Mouse (Mus musculus) spleen, adult 2 months (tissue): Measurements from ENCODE around the gene Cyb561. TPM values are rescaled to one million over a fixed set of nuclear protein-coding genes. Genes with fewer than 3 reads are reported as not detected.

ENCODE experiments used
- DNase-seq, 2 experiments: peaks; one replicate each; pipeline versions ENCODE4 v3.0.0 to v3.0.0-alpha.2; 2012 to 2021; ENCODE audit warnings: low spot score in 2 of 2, low read depth in 1 of 2
- H3K27ac ChIP-seq: fragments of 200-500 bp; 2 replicates; pipeline ENCODE4 v1.5.1; 2012; ENCODE audit warnings: low read length, inconsistent platforms; ENCODE audit not compliant: insufficient read depth
- H3K27me3 ChIP-seq: fragments of 200-500 bp; 2 replicates; pipeline ENCODE4 v1.6.1; 2012; ENCODE audit warnings: mild to moderate bottlenecking, moderate library complexity, low read length, inconsistent platforms; ENCODE audit not compliant: control insufficient read depth, insufficient read depth
- H3K36me3 ChIP-seq: fragments of 200-500 bp; 2 replicates; pipeline ENCODE4 v1.6.1; 2012; ENCODE audit warnings: mild to moderate bottlenecking, low read length, inconsistent platforms; ENCODE audit not compliant: control insufficient read depth, insufficient read depth
- H3K4me1 ChIP-seq: fragments of 200-500 bp; 2 replicates; pipeline ENCODE4 v1.6.1; 2011; ENCODE audit warnings: inconsistent platforms; ENCODE audit not compliant: control insufficient read depth, insufficient read depth, insufficient read length
- H3K4me3 ChIP-seq: fragments of 200-500 bp; 2 replicates; pipeline ENCODE4 v1.5.1; 2011; ENCODE audit warnings: mild to moderate bottlenecking, inconsistent platforms; ENCODE audit not compliant: insufficient read depth, insufficient read length; ENCODE audit errors: extremely low read depth
- CTCF ChIP-seq: fragments of 200-500 bp; IDR thresholded peaks from 2 replicates; pipeline ENCODE4 v1.5.1; 2011; ENCODE audit warnings: mild to moderate bottlenecking, inconsistent platforms; ENCODE audit not compliant: insufficient read depth, insufficient read length, insufficient replicate concordance; ENCODE audit errors: extremely low read depth
- POLR2A ChIP-seq: fragments of 200-500 bp; IDR thresholded peaks from 2 replicates; pipeline ENCODE4 v1.6.1; 2011; ENCODE audit warnings: low read depth, low read length, inconsistent platforms
- WGBS: fragments of 180-500 bp; shearing (Covaris S2); methylation state at CpG from one replicate; pipeline ENCODE4 v1.1.7; 2018; 5-methylcytosine and 5-hydroxymethylcytosine counted together
- polyA plus RNA-seq: library from polyadenylated mRNA; depleted of rRNA; stranded (reverse); fragments of >200 nt; gene quantifications from 2 replicates; pipeline ENCODE4 v1.2.3, GENCODE M21; 2012

Gene Cyb561
- polyA plus RNA-seq, 1 experiment = 1.9 TPM

DNA sequence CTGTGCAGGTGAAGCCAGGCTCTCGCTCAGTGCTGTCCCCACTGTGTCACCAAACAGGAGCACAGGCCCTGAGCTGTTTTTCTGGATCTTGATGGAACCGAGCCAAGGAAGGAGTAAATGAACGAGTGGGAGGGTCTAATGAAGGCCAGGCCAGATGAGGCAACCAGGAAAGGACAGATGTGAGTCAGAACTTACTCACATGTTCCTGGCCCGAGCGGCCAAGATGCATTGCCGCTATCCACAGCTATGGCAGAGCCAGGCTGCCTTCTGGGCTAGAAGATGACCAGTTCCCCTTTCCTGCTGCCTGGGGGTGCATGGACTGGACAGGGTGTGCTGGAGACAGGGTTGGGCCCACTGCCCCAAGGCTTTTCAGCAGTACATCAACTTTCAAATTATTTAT, 266 bp upstream of the Cyb561 start:
- DNase-seq = no peak
- 80% methylated on average over 6 of the region's 6 CpGs for WGBS
- TF ChIP-seq CTCF (no peak), POLR2A (no peak)
- H3K4me1 ChIP-seq = no peaks in the 10 kb centered on the region
- no peaks in the 10 kb centered on the region for H3K27me3 ChIP-seq
- H3K4me3 ChIP-seq = no peak overlapping the region
- no peaks in the 10 kb centered on the region for H3K36me3 ChIP-seq
- H3K27ac ChIP-seq = no peak overlapping the region

DNA sequence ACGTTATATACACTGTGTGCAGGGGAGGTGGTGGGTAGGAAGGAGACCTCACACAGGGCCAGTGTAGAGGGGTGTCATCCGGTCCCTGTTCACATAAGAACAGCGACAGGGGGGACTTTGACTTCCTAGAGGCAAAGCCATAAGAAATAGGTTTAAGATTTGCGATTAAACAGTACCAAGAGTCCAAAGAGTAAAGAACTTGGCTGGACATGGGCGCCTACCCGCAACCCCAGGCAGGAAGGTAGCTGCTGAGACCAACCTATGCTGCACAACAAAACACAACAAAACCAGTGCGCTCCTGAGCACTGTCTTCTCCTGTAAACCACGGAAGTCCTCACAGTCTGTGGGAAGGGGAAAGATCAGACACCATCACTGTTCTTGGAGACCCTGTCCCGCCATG, 1.0 kb downstream of the Cyb561 start:
- no peak for TF ChIP-seq CTCF
- DNase-seq = no peak
- WGBS = 91% methylated on average over 9 of the region's 9 CpGs
- Histone ChIP-seq H3K27me3 (no peaks in the 10 kb centered on the region), H3K4me3 (no peak overlapping the region), H3K27ac (no peak overlapping the region), H3K4me1 (no peaks in the 10 kb centered on the region), H3K36me3 (no peaks in the 10 kb centered on the region)

DNA sequence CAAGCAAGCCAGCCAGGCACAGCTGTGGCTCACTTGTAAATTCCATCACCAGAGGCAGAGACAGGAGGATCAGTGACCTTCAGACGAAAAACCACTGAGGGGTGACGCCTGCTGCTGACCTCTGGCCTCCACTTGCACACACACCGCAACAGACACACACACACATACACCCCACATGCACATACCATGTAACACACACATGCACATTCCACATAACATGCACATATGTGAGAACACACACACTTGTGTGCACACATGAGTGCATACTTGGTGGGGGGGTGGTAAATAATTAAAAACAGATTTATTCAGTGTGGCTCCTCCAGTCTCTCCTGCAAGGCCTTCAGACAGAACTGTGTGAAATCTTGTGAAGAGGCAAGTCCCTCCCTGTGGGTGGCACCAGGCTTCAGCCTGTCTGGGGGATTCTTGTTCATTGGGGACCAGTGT, 1.5 kb downstream of the Cyb561 start:
- Histone ChIP-seq H3K36me3 (no peaks in the 10 kb centered on the region), H3K4me3 (no peak overlapping the region), H3K27me3 (no peaks in the 10 kb centered on the region), H3K4me1 (no peaks in the 10 kb centered on the region), H3K27ac (no peak overlapping the region)
- WGBS = 88% methylated on average over 3 of the region's 3 CpGs
- no peak for DNase-seq
- no peak for TF ChIP-seq POLR2A
- no peak for TF ChIP-seq CTCF

DNA sequence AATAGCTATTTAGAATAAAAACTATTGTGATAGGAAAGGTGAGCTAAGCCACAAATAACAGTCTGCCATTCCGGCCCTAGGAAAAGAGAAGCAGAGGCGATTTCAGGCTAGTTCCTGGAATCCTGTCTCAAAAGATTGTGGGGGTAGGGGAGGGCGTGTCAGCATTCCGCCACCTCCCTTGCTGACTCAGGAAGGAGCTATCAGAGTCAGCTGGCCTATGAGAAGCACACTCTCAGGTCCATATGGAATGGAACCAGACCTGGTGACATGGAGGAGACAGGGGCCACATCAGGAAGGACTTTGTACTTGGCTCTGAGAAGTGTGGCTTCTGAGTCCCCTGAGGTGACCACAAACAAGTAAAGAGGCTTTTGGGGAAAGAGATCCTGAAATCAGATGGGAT, 2.6 kb downstream of the Cyb561 start:
- H3K4me3 ChIP-seq = no peak overlapping the region
- no peak overlapping the region for H3K27ac ChIP-seq
- no peaks in the 10 kb centered on the region for H3K4me1 ChIP-seq
- TF ChIP-seq POLR2A (no peak), CTCF (no peak)
- whole genome bisulfite sequencing = 87% methylated on average over 4 of the region's 4 CpGs
- DNase-seq = no peak
- no peaks in the 10 kb centered on the region for H3K27me3 ChIP-seq
- H3K36me3 ChIP-seq = no peaks in the 10 kb centered on the region

DNA sequence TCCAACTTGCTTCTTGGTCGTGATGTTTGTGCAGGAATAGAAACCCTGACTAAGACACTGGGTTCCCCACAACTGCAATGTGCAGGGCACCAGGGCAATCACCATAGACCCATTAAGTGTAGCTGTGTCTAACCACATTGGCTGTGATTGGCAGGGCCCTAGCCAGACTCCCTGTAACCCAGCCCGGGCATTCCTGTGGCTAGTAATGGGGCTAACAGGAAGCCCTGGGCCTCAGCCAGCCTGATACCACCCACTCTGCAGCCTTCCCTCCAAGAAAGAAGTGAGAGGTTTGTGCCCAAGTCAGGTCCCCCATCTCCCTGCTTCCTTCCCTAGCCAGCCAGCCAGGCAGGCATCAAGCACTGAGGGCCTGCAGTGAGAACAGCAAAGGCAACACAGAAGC, 4.9 kb downstream of the Cyb561 start:
- WGBS = 25% methylated on average over 2 of the region's 2 CpGs
- H3K36me3 ChIP-seq = no peaks in the 10 kb centered on the region
- peaks cover 7% of the 10 kb centered on the region; the same call in 1 of the 2 replicates for H3K27me3 ChIP-seq
- H3K4me3 ChIP-seq = no peak overlapping the region
- no peaks in the 10 kb centered on the region; the same call in none of the 2 replicates for H3K4me1 ChIP-seq
- no peak overlapping the region for H3K27ac ChIP-seq
- DNase-seq = no peak
- TF ChIP-seq POLR2A (no peak), CTCF (no peak)

DNA sequence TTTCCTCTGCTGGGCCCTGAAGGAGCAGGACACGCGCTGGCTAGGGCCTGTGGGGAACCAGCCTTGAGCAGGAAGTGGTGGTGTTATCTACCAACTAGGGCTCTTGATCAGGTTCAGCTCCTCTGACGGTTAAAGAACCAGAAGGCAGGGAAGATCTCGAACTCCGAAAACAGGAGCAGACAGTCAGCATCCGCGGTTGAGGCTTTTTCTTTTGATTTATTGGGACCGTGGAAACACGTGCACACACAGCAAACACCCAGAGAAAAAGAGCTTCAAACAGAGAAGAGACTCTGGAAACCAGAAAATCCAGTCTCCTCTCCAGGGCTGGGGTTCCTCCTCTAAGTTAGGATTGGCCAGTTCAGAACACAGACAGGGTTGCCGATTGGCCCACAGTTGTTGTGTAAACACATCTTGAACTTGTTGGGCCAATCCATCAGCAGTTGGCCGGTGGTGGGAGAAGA, 6.4 kb downstream of the Cyb561 start:
- Histone ChIP-seq H3K4me1 (no peaks in the 10 kb centered on the region; the same call in none of the 2 replicates), H3K27ac (no peak overlapping the region), H3K36me3 (no peaks in the 10 kb centered on the region), H3K4me3 (no peak overlapping the region), H3K27me3 (peaks cover 7% of the 10 kb centered on the region; the same call in 1 of the 2 replicates)
- no peak for DNase-seq
- TF ChIP-seq CTCF (no peak), POLR2A (no peak)
- WGBS = 30% methylated on average over 11 of the region's 11 CpGs

DNA sequence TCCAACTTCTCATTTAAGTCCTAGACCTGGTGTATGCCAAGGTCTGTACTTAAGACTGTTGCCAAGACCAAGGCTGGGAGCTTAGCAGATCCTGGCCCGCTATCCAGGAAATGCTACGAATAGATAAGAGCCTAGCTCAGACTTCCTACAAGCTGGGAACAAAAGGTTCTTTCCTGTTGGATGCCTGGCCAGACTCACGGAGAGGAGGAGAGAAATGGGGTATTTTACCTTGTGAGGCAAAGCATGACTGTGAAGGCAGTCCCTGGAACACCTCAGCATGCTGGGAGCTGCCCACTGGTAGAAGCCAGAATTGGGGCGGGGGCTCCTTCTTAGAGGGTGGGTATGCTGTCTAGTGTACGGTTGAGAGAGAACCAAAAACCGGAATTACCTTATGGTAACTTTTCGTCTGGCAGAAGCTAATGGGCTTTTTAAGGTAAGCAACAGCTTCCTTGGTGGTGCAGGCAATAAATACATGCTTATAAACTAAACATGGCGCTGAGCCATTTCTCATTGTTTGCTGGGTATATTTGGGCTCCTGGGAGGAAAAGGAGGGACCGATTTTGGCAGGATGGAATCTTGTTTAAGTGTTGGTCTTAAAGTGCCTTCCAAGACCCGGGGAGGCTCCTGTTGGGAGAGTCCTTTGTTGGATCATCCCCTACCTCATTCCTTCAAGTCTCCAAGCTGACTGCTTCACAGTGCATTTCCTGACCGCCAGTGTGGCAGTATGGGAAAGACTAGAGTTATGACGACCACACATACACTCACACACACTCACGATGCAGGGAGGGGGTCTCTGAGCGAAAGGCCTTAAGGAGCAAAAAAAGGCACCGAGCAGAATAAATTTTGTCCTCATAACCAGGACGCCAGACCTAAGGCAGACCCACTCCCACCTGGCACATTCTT, 8.1 kb downstream of the Cyb561 start:
- no peak overlapping the region for H3K4me3 ChIP-seq
- no peaks in the 10 kb centered on the region; the same call in none of the 2 replicates for H3K4me1 ChIP-seq
- no peaks in the 10 kb centered on the region for H3K36me3 ChIP-seq
- TF ChIP-seq CTCF (no peak), POLR2A (no peak)
- H3K27ac ChIP-seq = no peak overlapping the region
- WGBS = 85% methylated on average over 16 of the region's 16 CpGs
- DNase-seq = no peak
- H3K27me3 ChIP-seq = peaks cover 7% of the 10 kb centered on the region; the same call in 1 of the 2 replicates
